Mouse (Mus musculus) intestine, embryonic 16.5 days (tissue): Measurements from ENCODE around the gene Trim33. TPM values are rescaled to one million over a fixed set of nuclear protein-coding genes. Genes with fewer than 3 reads are reported as not detected.
A peak's percentile ranks its signal among the peaks of the same experiment; 100 is the strongest.

Source experiments
- ATAC-seq: fragments of 200-750 bp; cut with Nextera tagmentation; 2 replicates; pipeline ENCODE4 v1.8.0; 2017; ENCODE audit warnings: moderate TSS enrichment, moderate library complexity
- H3K27ac ChIP-seq: fragments of 300-500 bp; sonication (generic); 2 replicates; pipeline ENCODE4 v1.5.1; 2014; ENCODE audit warnings: mild to moderate bottlenecking, low read length
- H3K27me3 ChIP-seq: fragments of 300-500 bp; sonication (generic); replicated peaks from 2 replicates; pipeline ENCODE4 v1.6.1; 2014; ENCODE audit warnings: low read length, control low read depth, mixed read lengths; ENCODE audit not compliant: control insufficient read depth, insufficient read depth
- H3K36me3 ChIP-seq: fragments of 300-500 bp; sonication (generic); 2 replicates; pipeline ENCODE4 v1.6.1; 2014; ENCODE audit warnings: low read length, control low read depth; ENCODE audit not compliant: control insufficient read depth, insufficient read depth
- H3K4me1 ChIP-seq: fragments of 300-500 bp; sonication (generic); 2 replicates; pipeline ENCODE4 v1.6.1; 2014; ENCODE audit warnings: low read length, control low read depth, mixed read lengths; ENCODE audit not compliant: control insufficient read depth, insufficient read depth
- H3K4me2 ChIP-seq: fragments of 300-500 bp; sonication (generic); 2 replicates; pipeline ENCODE4 v1.6.1; 2014; ENCODE audit warnings: low read depth, low read length, control low read depth
- H3K4me3 ChIP-seq: fragments of 300-500 bp; sonication (generic); 2 replicates; pipeline ENCODE4 v1.5.1; 2014; ENCODE audit warnings: mild to moderate bottlenecking, low read length
- H3K9ac ChIP-seq: fragments of 300-500 bp; sonication (generic); 2 replicates; pipeline ENCODE4 v1.6.1; 2014; ENCODE audit warnings: low read depth, low read length
- H3K9me3 ChIP-seq: fragments of 300-500 bp; sonication (generic); 2 replicates; pipeline ENCODE4 v1.6.1; 2016; ENCODE audit warnings: low read length, control low read depth; ENCODE audit not compliant: control insufficient read depth
- WGBS: fragments of 180-500 bp; shearing (Covaris S2); extraction: QIAGEN DNeasy Blood & Tissue Kit; methylation state at CpG from one replicate; pipeline ENCODE4 v1.1.7; 2014; 5-methylcytosine and 5-hydroxymethylcytosine counted together
- polyA plus RNA-seq: library from polyadenylated mRNA; unstranded; fragments of >200 nt; fragmentation: Nextera tagmentation; extraction: Ambion mirVana; gene quantifications from 2 replicates; pipeline ENCODE4 v1.2.1, GENCODE M21; 2015

The Trim33 gene
- polyA plus RNA-seq = 11.6 and 12.3 TPM in 2 replicates

- H3K4me1 ChIP-seq = peaks cover 6% of the 10 kb centered on the region
- H3K4me2 ChIP-seq = peak within 1 kb of the TSS; percentile 94
- peak within 1 kb of the TSS; percentile 100 for H3K4me3 ChIP-seq
- no peaks in the 10 kb centered on the region for H3K36me3 ChIP-seq
- no peaks in the 10 kb centered on the region for H3K9me3 ChIP-seq
- peak within 1 kb of the TSS; percentile 98 for H3K9ac ChIP-seq
- WGBS = under 1% methylated on average over 106 of the region's 136 CpGs
- ATAC-seq = peak; percentile 90
- H3K27me3 ChIP-seq = no peaks in the 10 kb centered on the region
- H3K27ac ChIP-seq = peak within 1 kb of the TSS; percentile 95
These were observed at the start of gene Trim33 for GRCm38 (mm10) chr3:103279182-103280149. Gene Trim33, plus strand, starts transcription at chr3:103279293.

DNA sequence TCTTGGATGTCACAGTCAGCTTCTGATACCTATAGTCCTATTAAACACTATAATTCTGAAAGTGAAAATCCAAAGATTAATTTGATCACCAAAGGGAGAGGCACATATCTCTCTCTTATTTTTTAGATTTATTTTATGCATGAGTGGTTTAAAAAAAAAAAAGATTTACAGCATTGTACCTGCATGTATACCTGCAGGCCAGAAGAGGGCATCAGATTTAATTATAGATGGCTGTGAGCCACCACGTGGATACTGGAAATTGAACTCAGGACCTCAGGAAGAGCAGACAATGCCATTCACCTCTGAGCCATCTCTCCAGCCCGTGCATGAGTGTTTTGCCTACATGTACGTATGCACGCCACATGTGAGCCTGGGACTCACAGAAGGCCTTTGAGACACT lies 46.7 kb upstream of the Trim33 start:
- no peaks in the 10 kb centered on the region for H3K27me3 ChIP-seq
- no peak overlapping the region for H3K27ac ChIP-seq
- no peak overlapping the region for H3K4me2 ChIP-seq
- H3K9me3 ChIP-seq = no peaks in the 10 kb centered on the region
- no peak overlapping the region for H3K4me3 ChIP-seq
- H3K4me1 ChIP-seq = no peaks in the 10 kb centered on the region
- WGBS = 78% methylated on average over 4 of the region's 4 CpGs
- no peak overlapping the region for H3K9ac ChIP-seq
- H3K36me3 ChIP-seq = no peaks in the 10 kb centered on the region
- no peak for ATAC-seq

GRCm38 (mm10) chr3:103241524-103241923 lies 37.6 kb upstream of the Trim33 start:
- no peaks in the 10 kb centered on the region for H3K27me3 ChIP-seq
- no peaks in the 10 kb centered on the region for H3K4me1 ChIP-seq

GRCm38 (mm10) chr3:103242156-103242555 lies 36.9 kb upstream of the Trim33 start:
- no peak for ATAC-seq
- Histone ChIP-seq H3K9me3 (no peaks in the 10 kb centered on the region), H3K9ac (no peak overlapping the region), H3K36me3 (no peaks in the 10 kb centered on the region), H3K4me3 (no peak overlapping the region), H3K4me1 (0 out of 2 replicates have a peak, but pooled peaks cover 3% of the 10 kb centered on the region), H3K4me2 (no peak overlapping the region), H3K27me3 (no peaks in the 10 kb centered on the region), H3K27ac (no peak overlapping the region)
- 91% methylated on average over 3 of the region's 3 CpGs for WGBS

More at GRCm38 (mm10) chr3:103241524-103241923, 37.6 kb upstream of the Trim33 start:
- WGBS = 88% methylated on average over 2 of the region's 2 CpGs
- Histone ChIP-seq H3K36me3 (no peaks in the 10 kb centered on the region), H3K9me3 (no peaks in the 10 kb centered on the region), H3K9ac (no peak overlapping the region), H3K4me2 (no peak overlapping the region), H3K4me3 (no peak overlapping the region), H3K27ac (no peak overlapping the region)
- ATAC-seq = no peak

GRCm38 (mm10) chr3:103243491-103243890 lies 35.6 kb upstream of the Trim33 start:
- Histone ChIP-seq H3K27ac (no peak overlapping the region), H3K27me3 (no peaks in the 10 kb centered on the region), H3K9me3 (no peaks in the 10 kb centered on the region), H3K4me1 (0 out of 2 replicates have a peak, but pooled peaks cover 3% of the 10 kb centered on the region), H3K4me2 (no peak overlapping the region), H3K4me3 (no peak overlapping the region), H3K9ac (no peak overlapping the region), H3K36me3 (no peaks in the 10 kb centered on the region)
- 59% methylated on average over 2 of the region's 2 CpGs for WGBS
- no peak for ATAC-seq

DNA sequence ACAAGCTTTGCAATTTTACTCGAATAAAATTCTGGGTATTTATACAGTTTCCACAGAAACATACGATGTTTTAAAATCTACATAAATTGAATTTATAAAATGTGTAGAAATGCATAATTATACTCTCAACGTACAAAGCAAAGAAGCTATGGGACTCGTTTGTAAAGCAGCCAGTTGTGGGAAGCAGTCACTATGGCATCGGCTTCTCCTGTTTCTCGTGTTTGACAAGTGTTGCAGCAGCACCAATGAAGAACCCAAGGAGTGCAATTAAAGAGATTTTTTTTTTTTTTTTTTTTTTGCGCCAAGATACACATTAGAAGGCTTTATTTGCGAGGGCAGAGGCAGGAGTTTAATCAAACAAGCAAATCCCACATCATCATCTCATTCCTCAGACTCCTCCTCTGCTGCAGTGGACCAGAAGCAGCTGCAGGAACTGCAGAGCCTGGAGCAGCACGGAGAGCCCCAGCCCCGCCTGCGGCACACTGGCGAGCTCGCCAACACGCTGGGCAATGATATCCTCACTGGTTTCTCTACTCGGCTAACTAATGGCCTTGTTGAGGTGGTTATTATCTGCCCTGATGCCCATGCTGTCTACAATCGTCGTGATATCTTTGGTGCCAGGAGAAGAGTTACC lies 32.3 kb upstream of the Trim33 start:
- Histone ChIP-seq H3K4me2 (no peak overlapping the region), H3K9ac (no peak overlapping the region), H3K4me1 (0 out of 2 replicates have a peak, but pooled peaks cover 3% of the 10 kb centered on the region), H3K4me3 (no peak overlapping the region), H3K27ac (no peak overlapping the region), H3K9me3 (no peaks in the 10 kb centered on the region), H3K36me3 (no peaks in the 10 kb centered on the region), H3K27me3 (no peaks in the 10 kb centered on the region)
- WGBS = 55% methylated on average over 17 of the region's 17 CpGs
- ATAC-seq = no peak

GRCm38 (mm10) chr3:103256089-103256819 lies 22.8 kb upstream of the Trim33 start:
- no peaks in the 10 kb centered on the region for H3K9me3 ChIP-seq
- H3K36me3 ChIP-seq = no peaks in the 10 kb centered on the region
- H3K27me3 ChIP-seq = no peaks in the 10 kb centered on the region
- 29% methylated on average over 10 of the region's 10 CpGs for WGBS
- H3K27ac ChIP-seq = peak overlapping the region; percentile 79
- peak; percentile 99 for ATAC-seq
- H3K4me2 ChIP-seq = no peak overlapping the region
- no peaks in the 10 kb centered on the region for H3K4me1 ChIP-seq
- no peak overlapping the region for H3K4me3 ChIP-seq
- H3K9ac ChIP-seq = no peak overlapping the region

- ATAC-seq = no peak
- H3K36me3 ChIP-seq = no peaks in the 10 kb centered on the region
- H3K9me3 ChIP-seq = no peaks in the 10 kb centered on the region
- H3K27me3 ChIP-seq = no peaks in the 10 kb centered on the region
- H3K4me1 ChIP-seq = no peaks in the 10 kb centered on the region
- H3K4me2 ChIP-seq = no peak overlapping the region
- H3K27ac ChIP-seq = no peak overlapping the region
- 90% methylated on average over 12 of the region's 12 CpGs for WGBS
- no peak overlapping the region for H3K4me3 ChIP-seq
- H3K9ac ChIP-seq = no peak overlapping the region
These were observed 16.2 kb upstream of the Trim33 start for GRCm38 (mm10) chr3:103262802-103263417.
